Mouse (Mus musculus) intestine, embryonic 14.5 days (tissue): ENCODE results near the gene Pla2g3. TPM values are rescaled to one million over a fixed set of nuclear protein-coding genes. Genes with fewer than 3 reads are reported as not detected.

Experiments
- ATAC-seq: fragments of 200-750 bp; cut with Nextera tagmentation; replicated peaks from 2 replicates; pipeline ENCODE4 v1.8.0; 2017; ENCODE audit warnings: low read depth, moderate number of reproducible peaks, moderate TSS enrichment, moderate library complexity; ENCODE audit not compliant: low FRiP score, low TSS enrichment
- DNase-seq: peaks from one replicate; pipeline ENCODE4 v3.0.0-alpha.2; 2018; ENCODE audit warnings: low spot score
- H3K27ac ChIP-seq: fragments of 300-500 bp; sonication (generic); 2 replicates; pipeline ENCODE4 v1.5.1; 2014; ENCODE audit warnings: low read depth, mild to moderate bottlenecking, control low read depth
- H3K27me3 ChIP-seq: fragments of 300-500 bp; sonication (generic); replicated peaks from 2 replicates; pipeline ENCODE4 v1.6.1; 2014; ENCODE audit warnings: low read length, control low read depth; ENCODE audit not compliant: control insufficient read depth, insufficient read depth
- H3K36me3 ChIP-seq: fragments of 300-500 bp; sonication (generic); 2 replicates; pipeline ENCODE4 v1.6.1; 2014; ENCODE audit warnings: low read length, control low read depth; ENCODE audit not compliant: control insufficient read depth, insufficient read depth
- H3K4me1 ChIP-seq: fragments of 300-500 bp; sonication (generic); replicated peaks from 2 replicates; pipeline ENCODE4 v1.6.1; 2014; ENCODE audit warnings: low read length, control low read depth, mixed read lengths; ENCODE audit not compliant: control insufficient read depth, insufficient read depth
- H3K4me2 ChIP-seq: fragments of 300-500 bp; sonication (generic); 2 replicates; pipeline ENCODE4 v1.6.1; 2014; ENCODE audit warnings: low read length
- H3K4me3 ChIP-seq: fragments of 300-500 bp; sonication (generic); 2 replicates; pipeline ENCODE4 v1.5.1; 2014; ENCODE audit warnings: low read depth, low read length, control low read depth, mixed read lengths
- H3K9ac ChIP-seq: fragments of 300-500 bp; sonication (generic); 2 replicates; pipeline ENCODE4 v1.6.1; 2014; ENCODE audit warnings: mild to moderate bottlenecking, low read length
- H3K9me3 ChIP-seq: fragments of 300-500 bp; sonication (generic); 2 replicates; pipeline ENCODE4 v1.6.1; 2016; ENCODE audit warnings: low read length, control low read depth; ENCODE audit not compliant: control insufficient read depth
- WGBS: fragments of 180-500 bp; shearing (Covaris S2); extraction: QIAGEN DNeasy Blood & Tissue Kit; methylation state at CpG from one replicate; pipeline ENCODE4 v1.1.7; 2014; 5-methylcytosine and 5-hydroxymethylcytosine counted together
- polyA plus RNA-seq: library from polyadenylated mRNA; unstranded; fragments of >200 nt; fragmentation: Nextera tagmentation; extraction: Ambion mirVana; gene quantifications from 2 replicates; pipeline ENCODE4 v1.2.1, GENCODE M21; 2014

Pla2g3 gene
- polyA plus RNA-seq, 1 experiment from 2014 or later: 0.61 TPM

DNA sequence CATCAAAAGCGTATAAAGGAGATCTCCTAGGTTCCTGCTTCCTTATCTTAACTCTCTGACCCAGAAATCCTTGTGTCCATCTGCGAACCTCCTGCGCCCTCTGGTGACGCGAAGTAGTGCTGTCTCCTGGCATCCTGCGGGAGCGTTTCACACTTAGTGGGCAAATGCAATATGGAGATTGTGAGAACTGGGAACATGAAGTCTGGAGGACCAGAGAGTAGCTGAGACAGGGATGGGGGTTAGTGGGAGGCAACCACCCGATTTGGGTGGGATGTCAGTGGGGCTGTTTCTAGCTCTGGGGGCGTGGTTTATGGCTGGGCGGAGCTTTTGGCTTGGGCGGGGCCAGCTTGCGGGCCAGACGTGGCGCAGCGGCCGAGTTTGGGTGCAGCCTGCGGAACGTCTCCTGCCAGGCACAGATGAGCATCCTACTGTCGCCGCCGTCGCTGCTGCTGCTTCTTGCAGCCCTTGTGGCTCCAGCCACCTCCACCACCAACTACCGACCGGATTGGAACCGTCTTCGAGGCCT is 26.5 kb downstream of the Pla2g3 start, which contains the start of gene Selenom:
Gene Selenom (plus strand): TSS at position 156 of the 526 bp plus-strand sequence.
- Histone ChIP-seq H3K4me3 (peak within 1 kb of the TSS; percentile 47), H3K9ac (peak within 1 kb of the TSS; percentile 51), H3K4me1 (peaks cover 10% of the 10 kb centered on the region; the same call in 1 of the 2 replicates), H3K27ac (peak within 1 kb of the TSS; percentile 48; the same call in 1 of the 2 replicates), H3K4me2 (peak within 1 kb of the TSS; percentile 69), H3K36me3 (peaks cover 4% of the 10 kb centered on the region; the same call in 1 of the 2 replicates), H3K9me3 (no peaks in the 10 kb centered on the region), H3K27me3 (no peaks in the 10 kb centered on the region)
- ATAC-seq (peak; percentile 68), DNase-seq (peak; percentile 98)
- WGBS: under 1% methylated on average over 26 of the region's 26 CpGs

DNA sequence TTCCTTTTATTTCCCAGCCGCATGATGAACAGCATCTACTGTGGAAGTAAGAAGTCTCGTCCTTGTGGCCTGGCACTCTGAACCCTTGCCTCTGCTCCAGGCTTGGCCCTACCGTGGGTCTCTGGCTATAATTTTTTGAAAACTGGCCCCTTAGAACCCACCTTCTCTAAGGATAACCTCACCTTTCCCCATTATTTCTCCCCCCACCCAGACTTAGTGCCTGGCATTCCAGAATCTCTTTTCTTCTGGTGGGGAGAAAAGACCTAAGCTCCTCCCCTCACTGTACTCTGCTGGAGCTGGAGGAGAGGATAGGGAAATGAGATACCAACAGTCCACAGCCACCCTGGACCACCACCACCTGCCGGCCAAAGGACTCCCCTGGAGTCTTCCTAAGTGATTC is 27.1 kb downstream of the Pla2g3 start:
- Histone ChIP-seq H3K27ac (peak overlapping the region; percentile 48; the same call in 1 of the 2 replicates), H3K4me2 (peak overlapping the region; percentile 69), H3K9me3 (no peaks in the 10 kb centered on the region), H3K36me3 (peaks cover 10% of the 10 kb centered on the region), H3K27me3 (no peaks in the 10 kb centered on the region), H3K4me1 (peaks cover 10% of the 10 kb centered on the region; the same call in 1 of the 2 replicates), H3K9ac (peak overlapping the region; percentile 51), H3K4me3 (peak overlapping the region; percentile 47)
- 19% methylated on average over 4 of the region's 4 CpGs for WGBS
- ATAC-seq (0 out of 2 replicates have a peak, but pooled peaks have one; percentile 4), DNase-seq (no peak)

DNA sequence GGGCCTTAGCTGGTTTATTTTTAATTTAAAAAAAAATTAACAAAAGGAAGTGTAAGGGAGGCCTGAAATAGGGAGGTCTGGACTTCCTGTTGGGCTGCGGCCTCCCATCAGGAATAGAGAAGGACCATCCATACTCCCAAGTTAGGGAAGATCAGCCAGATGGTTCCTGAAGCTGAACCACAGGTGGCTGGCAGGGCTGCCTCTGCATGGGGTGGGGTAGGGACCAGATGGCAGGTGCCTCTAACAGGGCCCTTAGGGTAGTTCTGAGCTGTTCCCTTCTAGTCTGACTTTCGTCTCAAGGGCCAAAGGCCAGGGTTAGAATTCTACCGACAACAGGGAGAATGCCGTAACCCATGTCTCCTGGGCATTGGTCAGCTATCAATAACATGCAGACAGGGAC is 27.6 kb downstream of the Pla2g3 start:
- ATAC-seq (no peak), DNase-seq (no peak)
- Histone ChIP-seq H3K27me3 (no peaks in the 10 kb centered on the region), H3K4me2 (peak overlapping the region; percentile 69), H3K9ac (no peak overlapping the region), H3K9me3 (no peaks in the 10 kb centered on the region), H3K4me3 (peak overlapping the region; percentile 47; the same call in 1 of the 2 replicates), H3K27ac (no peak overlapping the region), H3K36me3 (peaks cover 14% of the 10 kb centered on the region), H3K4me1 (peaks cover 10% of the 10 kb centered on the region; the same call in 1 of the 2 replicates)
- 88% methylated on average over 4 of the region's 4 CpGs for WGBS

DNA sequence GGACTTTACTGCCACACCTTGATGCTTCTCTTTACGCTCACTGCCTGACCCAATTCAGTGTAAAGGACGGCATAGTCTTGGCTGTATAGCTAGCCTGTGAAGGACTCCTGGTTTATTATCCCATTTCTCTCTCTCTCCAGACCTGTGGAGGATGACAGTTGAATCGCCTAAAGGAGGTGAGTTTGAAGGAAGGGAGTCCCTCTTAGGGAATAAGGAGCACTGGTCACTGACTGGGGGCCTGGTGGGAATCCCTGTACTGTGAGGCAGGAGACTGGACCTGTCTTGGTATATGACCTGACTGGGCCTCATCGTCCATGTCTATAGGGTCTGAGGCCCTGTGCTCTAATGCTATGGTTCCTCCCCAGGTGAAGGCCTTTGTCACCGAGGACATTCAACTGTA is 28.0 kb downstream of the Pla2g3 start:
- 76% methylated on average over 5 of the region's 5 CpGs for WGBS
- Histone ChIP-seq H3K27ac (no peak overlapping the region), H3K36me3 (peaks cover 19% of the 10 kb centered on the region), H3K4me1 (peaks cover 10% of the 10 kb centered on the region; the same call in 1 of the 2 replicates), H3K9ac (no peak overlapping the region), H3K4me3 (no peak overlapping the region), H3K27me3 (no peaks in the 10 kb centered on the region), H3K4me2 (0 out of 2 replicates have a peak overlapping the region, but pooled peaks have one; percentile 69), H3K9me3 (no peaks in the 10 kb centered on the region)
- no peak for ATAC-seq
- DNase-seq: no peak

DNA sequence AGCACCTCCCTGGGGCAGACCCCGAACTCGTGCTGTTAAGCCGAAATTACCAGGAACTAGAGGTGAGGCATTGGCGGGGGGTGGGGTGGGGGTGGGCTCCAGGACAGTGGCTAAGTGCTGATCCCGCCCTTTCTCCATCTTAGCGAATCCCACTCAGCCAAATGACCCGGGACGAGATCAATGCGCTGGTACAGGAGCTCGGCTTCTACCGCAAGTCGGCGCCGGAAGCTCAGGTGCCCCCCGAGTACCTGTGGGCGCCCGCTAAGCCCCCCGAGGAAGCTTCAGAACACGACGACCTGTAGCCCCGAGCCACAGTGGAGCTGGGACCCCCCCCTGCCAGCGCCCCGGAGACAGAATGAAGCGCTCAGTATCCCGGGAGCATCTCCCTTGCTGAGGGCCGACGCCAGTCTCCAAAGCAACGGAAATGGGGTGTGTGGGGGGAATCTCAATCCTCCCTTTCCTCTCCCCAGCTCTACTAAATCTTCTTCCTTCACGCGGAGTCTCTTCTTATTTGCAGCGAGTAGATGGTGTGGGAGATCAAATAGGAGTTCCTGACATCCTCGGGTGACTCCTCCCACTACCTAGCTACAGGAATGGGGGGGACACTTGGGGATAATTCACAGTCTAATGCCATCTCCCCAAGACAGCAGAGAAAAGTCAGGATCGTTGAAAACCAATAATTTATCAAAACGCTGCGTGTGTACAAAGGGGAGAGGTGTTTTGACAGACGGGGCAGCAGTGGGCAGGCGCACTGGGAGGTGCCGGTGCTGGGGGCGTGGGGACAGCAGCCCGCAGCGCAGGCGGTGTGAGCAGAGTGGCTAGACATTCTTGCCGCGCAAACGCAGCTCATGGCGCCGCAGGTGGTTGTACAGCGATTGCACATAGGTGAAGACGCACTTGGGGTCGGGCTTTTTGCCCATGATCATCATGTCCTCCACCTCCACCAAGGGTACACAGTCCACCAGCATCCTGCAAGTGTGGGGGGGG is 29.1 kb downstream of the Pla2g3 start:
- peak overlapping the region; percentile 11 for H3K9ac ChIP-seq
- H3K4me2 ChIP-seq: peak overlapping the region; percentile 67
- DNase-seq (peak; percentile 74), ATAC-seq (peak; percentile 34)
- peaks cover 29% of the 10 kb centered on the region for H3K36me3 ChIP-seq
- no peaks in the 10 kb centered on the region for H3K27me3 ChIP-seq
- WGBS: 2% methylated on average over 50 of the region's 50 CpGs
- peaks cover 10% of the 10 kb centered on the region; the same call in 1 of the 2 replicates for H3K4me1 ChIP-seq
- H3K27ac ChIP-seq: no peak overlapping the region
- H3K9me3 ChIP-seq: no peaks in the 10 kb centered on the region
- H3K4me3 ChIP-seq: peak overlapping the region; percentile 29

DNA sequence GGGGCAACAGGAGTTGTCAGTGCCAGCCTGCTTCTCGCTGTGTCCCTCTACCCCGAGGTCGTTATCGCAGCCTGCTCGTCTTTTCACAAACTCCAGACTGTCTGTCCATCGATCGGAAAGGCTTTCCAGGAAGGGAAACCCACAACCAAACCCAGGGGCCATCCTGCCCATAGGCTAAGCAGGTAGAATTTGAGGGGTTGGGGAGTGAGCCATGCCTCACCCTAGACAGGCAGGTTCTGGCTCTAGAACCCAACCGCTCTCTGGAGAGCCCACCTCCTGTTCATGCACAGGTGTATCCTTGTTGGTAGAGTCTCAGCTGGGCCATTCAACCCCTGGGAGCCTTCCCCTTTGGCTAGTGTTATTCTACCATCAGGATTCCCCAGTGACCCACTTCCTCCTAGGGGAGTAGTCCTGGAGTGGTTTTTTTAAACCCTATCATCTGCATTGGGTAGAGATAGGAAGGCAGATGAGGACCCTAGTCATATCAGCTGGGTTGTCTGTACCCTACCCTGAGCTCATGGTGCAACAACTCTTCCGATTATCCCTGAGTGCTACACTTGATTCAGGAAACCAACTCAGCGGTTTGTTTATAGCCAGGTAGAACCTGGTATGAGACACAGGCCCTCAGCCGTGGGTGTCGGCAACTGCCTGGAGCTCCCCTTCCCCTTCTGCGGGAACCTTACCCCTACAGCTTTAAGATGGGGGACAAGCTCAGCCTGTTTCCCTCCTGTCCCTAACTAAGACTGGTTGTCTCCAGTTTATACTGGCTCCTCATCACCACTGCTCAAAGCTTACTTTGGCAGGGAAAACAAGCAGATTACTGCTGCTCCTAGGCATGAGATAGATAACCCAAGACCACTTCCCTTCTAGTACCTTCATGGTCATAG is 30.0 kb downstream of the Pla2g3 start:
- H3K4me1 ChIP-seq: peaks cover 10% of the 10 kb centered on the region; the same call in 1 of the 2 replicates
- H3K9me3 ChIP-seq: no peaks in the 10 kb centered on the region
- DNase-seq (no peak), ATAC-seq (peak; percentile 4; the same call in 1 of the 2 replicates)
- H3K36me3 ChIP-seq: peaks cover 38% of the 10 kb centered on the region
- H3K9ac ChIP-seq: 0 out of 2 replicates have a peak overlapping the region, but pooled peaks have one; percentile 11
- H3K4me2 ChIP-seq: peak overlapping the region; percentile 67
- WGBS: 52% methylated on average over 13 of the region's 13 CpGs
- H3K27me3 ChIP-seq: no peaks in the 10 kb centered on the region
- H3K27ac ChIP-seq: no peak overlapping the region
- H3K4me3 ChIP-seq: peak overlapping the region; percentile 29; the same call in 1 of the 2 replicates

DNA sequence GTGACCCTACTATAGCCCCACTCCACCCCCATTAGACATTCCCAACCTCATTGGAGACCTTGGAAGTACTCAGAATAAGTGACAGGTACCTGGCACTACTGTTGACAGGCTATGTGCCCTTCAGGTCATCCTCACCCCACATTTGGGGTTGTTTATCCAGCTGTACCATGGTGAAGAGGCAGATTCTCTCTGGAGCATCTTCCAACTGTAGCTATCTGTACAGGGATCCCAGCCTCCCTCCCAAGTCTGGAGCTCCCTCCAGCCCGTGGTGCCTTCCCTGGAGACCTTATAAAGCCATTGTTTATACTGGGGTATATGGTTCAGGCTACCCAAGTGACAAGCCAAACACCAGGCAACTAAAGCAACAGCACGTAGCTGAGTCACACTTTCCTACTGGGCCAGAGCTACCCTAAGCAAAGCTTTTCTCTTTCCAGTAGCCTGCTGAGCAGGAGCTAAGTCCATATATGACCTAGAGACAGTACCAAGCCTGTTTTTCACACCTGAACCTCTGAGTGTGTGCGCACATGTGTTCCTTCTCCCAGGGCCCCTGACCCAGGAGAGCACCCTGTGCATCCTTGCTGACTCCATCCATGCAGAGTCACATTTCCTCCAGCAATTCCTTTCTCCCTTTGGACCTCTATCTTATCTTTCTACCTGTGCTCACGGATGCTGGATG is 31.1 kb downstream of the Pla2g3 start:
- H3K9ac ChIP-seq: no peak overlapping the region
- H3K36me3 ChIP-seq: peaks cover 49% of the 10 kb centered on the region
- no peak overlapping the region for H3K27ac ChIP-seq
- H3K9me3 ChIP-seq: no peaks in the 10 kb centered on the region
- WGBS: 64% methylated on average over 4 of the region's 4 CpGs
- ATAC-seq (no peak), DNase-seq (no peak)
- H3K4me3 ChIP-seq: no peak overlapping the region
- H3K4me2 ChIP-seq: no peak overlapping the region
- H3K4me1 ChIP-seq: peaks cover 10% of the 10 kb centered on the region; the same call in 1 of the 2 replicates
- H3K27me3 ChIP-seq: no peaks in the 10 kb centered on the region
